In the genomic region with DNA sequence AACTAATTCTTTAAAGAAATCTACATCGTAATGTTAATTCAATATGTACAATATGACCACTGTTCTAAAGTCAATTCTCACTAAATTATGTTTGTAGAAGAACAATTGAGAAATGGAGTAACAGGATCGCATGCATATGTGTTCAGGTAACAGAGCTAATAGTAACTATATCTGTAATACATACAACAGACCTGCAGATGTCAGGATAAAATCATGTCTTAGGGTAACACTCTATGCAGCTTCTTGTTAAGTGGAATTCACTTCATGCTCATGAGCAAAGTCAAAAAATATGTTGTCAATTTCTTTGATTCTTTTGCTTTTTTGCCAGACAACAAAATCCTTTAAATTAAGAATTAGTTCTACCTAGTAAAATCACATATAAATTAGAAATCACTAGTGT, we compare ENCODE assay signal across 17 mouse cellular contexts.
A peak's percentile ranks its signal among the peaks of the same experiment; 100 is the strongest.
DNase-seq lines count a peak whose midpoint lies in the region; ATAC-seq and TF ChIP-seq lines count a peak whose summit lies in the region.
"Had no signal": no experiment of that assay in that cellular context is flagged by ENCODE, and none has a peak within 500 bp of the region (broad histone marks: within the 10 kb centered on the region; RNA-seq: fewer than 3 reads in every experiment).

No protein-coding gene starts in this region.

- no peaks in the 10 kb centered on the region for H3K9me3 ChIP-seq in hindbrain, postnatal 0 days (ENCODE audit: low read length)
- H3K9me3 ChIP-seq in hindbrain, embryonic 14.5 days (ENCODE audit: control insufficient read depth, low read length) = no peaks in the 10 kb centered on the region
- H3K9me3 ChIP-seq in midbrain, embryonic 12.5 days = no peaks in the 10 kb centered on the region
- no peaks in the 10 kb centered on the region for H3K9me3 ChIP-seq in midbrain, embryonic 13.5 days
- no peaks in the 10 kb centered on the region for H3K9me3 ChIP-seq in MEL (replicated peaks; ENCODE audit: insufficient read depth, low read length)
- H3K9me3 ChIP-seq in embryonic facial prominence, embryonic 14.5 days (ENCODE audit: control insufficient read depth, low read length) = no peaks in the 10 kb centered on the region

- peak; percentile 3 for DNase-seq in hindbrain, postnatal 0 days (ENCODE audit: low spot score)
- DNase-seq in hindbrain, embryonic 14.5 days (ENCODE audit: low spot score) = no peak
- peak; percentile 61 for DNase-seq in MEL (ENCODE audit: low read depth, low spot score)
- peak; percentile 5 for DNase-seq in embryonic facial prominence, embryonic 14.5 days (ENCODE audit: low spot score)
- no peak for DNase-seq in frontal cortex, postnatal 10 days (ENCODE audit: low spot score in 2 of 2)
- no peak for DNase-seq in heart, adult 2 months
- DNase-seq: adrenal gland, postnatal 25 days; cerebellum, adult 8-10 months; gastrocnemius, postnatal 14 days; heart, adult 18-20 months; kidney, adult 2 months; kidney, postnatal 4 days; lung, postnatal 10 days; thymus, postnatal 14 days had no signal

- TF ChIP-seq RAD21 in MEL (IDR thresholded peaks at IDR 0.05; ENCODE audit: low read depth, low read length) = peak; percentile 87

- H3K9ac ChIP-seq in hindbrain, postnatal 0 days (replicated peaks; ENCODE audit: low read length) = no peak overlapping the region
- no peak overlapping the region for H3K9ac ChIP-seq in hindbrain, embryonic 14.5 days
- no peak overlapping the region for H3K9ac ChIP-seq in midbrain, embryonic 12.5 days (replicated peaks)
- H3K9ac ChIP-seq in midbrain, embryonic 13.5 days (replicated peaks) = no peak overlapping the region
- no peak overlapping the region for H3K9ac ChIP-seq in MEL (ENCODE audit: control insufficient read depth, low read depth, low read length, poor library complexity, severe bottlenecking)
- no peak overlapping the region for H3K9ac ChIP-seq in embryonic facial prominence, embryonic 14.5 days (ENCODE audit: low read depth, low read length)
- H3K9ac ChIP-seq in heart, adult 2 months (ENCODE audit: low read depth, low read length) = no peak overlapping the region
- H3K9ac ChIP-seq: limb, embryonic 13.5 days had no signal

- H3K4me2 ChIP-seq in hindbrain, postnatal 0 days (ENCODE audit: low read depth, low read length) = no peak overlapping the region
- no peak overlapping the region for H3K4me2 ChIP-seq in hindbrain, embryonic 14.5 days (replicated peaks)
- no peak overlapping the region for H3K4me2 ChIP-seq in midbrain, embryonic 12.5 days (replicated peaks)
- no peak overlapping the region for H3K4me2 ChIP-seq in midbrain, embryonic 13.5 days (replicated peaks)
- no peak overlapping the region for H3K4me2 ChIP-seq in embryonic facial prominence, embryonic 14.5 days (ENCODE audit: low read depth, low read length)
- H3K4me2 ChIP-seq: limb, embryonic 13.5 days had no signal

- TF ChIP-seq CTCF in hindbrain, postnatal 0 days (IDR thresholded peaks at IDR 0.05; ENCODE audit: low read depth) = no peak
- TF ChIP-seq CTCF in MEL (IDR thresholded peaks at IDR 0.05 in 2 of 3, conservative IDR thresholded peaks at IDR 0.05 in 1 of 3; ENCODE audit: control insufficient read depth in 1 of 3, insufficient read depth in 1 of 3, low read depth in 2 of 3, low read length in 3 of 3, poor library complexity in 1 of 3, severe bottlenecking in 1 of 3) = peak in 2 of 3 experiments; percentile 22 to 58; a peak in 3 of 6 replicates
- TF ChIP-seq CTCF in heart, adult 2 months (IDR thresholded peaks at IDR 0.05) = no peak

- no peak for ATAC-seq in hindbrain, postnatal 0 days
- ATAC-seq in hindbrain, embryonic 14.5 days (ENCODE audit: low FRiP score) = no peak
- peak; percentile 49; the same call in 1 of the 2 replicates for ATAC-seq in midbrain, embryonic 12.5 days (ENCODE audit: low FRiP score, low read depth)
- ATAC-seq in midbrain, embryonic 13.5 days = no peak
- ATAC-seq in embryonic facial prominence, embryonic 14.5 days (ENCODE audit: low read depth) = no peak

- no peak for TF ChIP-seq POLR2A in MEL (IDR thresholded peaks at IDR 0.05; ENCODE audit: control insufficient read depth in 1 of 2, insufficient read depth in 1 of 2, low read depth in 1 of 2, low read length in 2 of 2, poor library complexity in 1 of 2)
- no peak for TF ChIP-seq POLR2A in heart, adult 2 months (IDR thresholded peaks at IDR 0.05; ENCODE audit: insufficient read depth, low read depth, low read length)

- intact Hi-C loops in heart, adult 2 months (cut with DNase I) = no loop called here

- 94% methylated on average over 2 of the region's 2 CpGs for WGBS in hindbrain, postnatal 0 days
- 92% methylated on average over 2 of the region's 2 CpGs for WGBS in hindbrain, embryonic 14.5 days
- WGBS in midbrain, embryonic 12.5 days = 85% methylated on average over 2 of the region's 2 CpGs
- WGBS in midbrain, embryonic 13.5 days = 89% methylated on average over 2 of the region's 2 CpGs
- WGBS in embryonic facial prominence, embryonic 14.5 days = 91% methylated on average over 2 of the region's 2 CpGs
- WGBS in heart, adult 2 months = 76% methylated on average over 2 of the region's 2 CpGs

- TF ChIP-seq EP300 in MEL (IDR thresholded peaks at IDR 0.05; ENCODE audit: low read depth in 1 of 2, low read length in 2 of 2) = no peak
- TF ChIP-seq EP300 in heart, adult 2 months (IDR thresholded peaks at IDR 0.05; ENCODE audit: insufficient read depth, low read depth, low read length) = no peak

- no peaks in the 10 kb centered on the region for H3K27me3 ChIP-seq in hindbrain, postnatal 0 days (ENCODE audit: insufficient read depth, low read length)
- no peaks in the 10 kb centered on the region for H3K27me3 ChIP-seq in hindbrain, embryonic 14.5 days (ENCODE audit: control insufficient read depth, insufficient read depth, low read length)
- H3K27me3 ChIP-seq in midbrain, embryonic 12.5 days = no peaks in the 10 kb centered on the region
- H3K27me3 ChIP-seq in midbrain, embryonic 13.5 days = no peaks in the 10 kb centered on the region
- no peaks in the 10 kb centered on the region for H3K27me3 ChIP-seq in MEL (ENCODE audit: control insufficient read depth in 1 of 2, insufficient read depth in 2 of 2, low read length in 2 of 2)
- no peaks in the 10 kb centered on the region for H3K27me3 ChIP-seq in embryonic facial prominence, embryonic 14.5 days (replicated peaks; ENCODE audit: control insufficient read depth, insufficient read depth, low read length)
- H3K27me3 ChIP-seq in heart, adult 2 months (ENCODE audit: control insufficient read depth, insufficient read depth, low read length) = no peaks in the 10 kb centered on the region
- H3K27me3 ChIP-seq: limb, embryonic 13.5 days had no signal

- H3K79me2 ChIP-seq in MEL (ENCODE audit: control insufficient read depth, insufficient read depth, low read length, poor library complexity) = no peaks in the 10 kb centered on the region
- H3K79me2 ChIP-seq in heart, adult 2 months (replicated peaks; ENCODE audit: control insufficient read depth, insufficient read depth, low read length) = no peaks in the 10 kb centered on the region

- no peak overlapping the region for H3K27ac ChIP-seq in hindbrain, postnatal 0 days
- no peak overlapping the region for H3K27ac ChIP-seq in hindbrain, embryonic 14.5 days
- no peak overlapping the region for H3K27ac ChIP-seq in midbrain, embryonic 12.5 days (replicated peaks)
- no peak overlapping the region for H3K27ac ChIP-seq in midbrain, embryonic 13.5 days
- no peak overlapping the region for H3K27ac ChIP-seq in MEL (ENCODE audit: control insufficient read depth, low read depth, low read length)
- H3K27ac ChIP-seq in embryonic facial prominence, embryonic 14.5 days (replicated peaks; ENCODE audit: low read depth, low read length) = no peak overlapping the region
- H3K27ac ChIP-seq in heart, adult 2 months = no peak overlapping the region
- H3K27ac ChIP-seq: limb, embryonic 13.5 days had no signal

- H3K4me1 ChIP-seq in hindbrain, postnatal 0 days (ENCODE audit: insufficient read depth, low read length) = no peaks in the 10 kb centered on the region
- H3K4me1 ChIP-seq in hindbrain, embryonic 14.5 days (replicated peaks; ENCODE audit: control insufficient read depth, insufficient read depth, low read length) = no peaks in the 10 kb centered on the region
- no peaks in the 10 kb centered on the region for H3K4me1 ChIP-seq in midbrain, embryonic 12.5 days
- no peaks in the 10 kb centered on the region for H3K4me1 ChIP-seq in midbrain, embryonic 13.5 days (replicated peaks)
- no peaks in the 10 kb centered on the region for H3K4me1 ChIP-seq in MEL (ENCODE audit: control insufficient read depth in 1 of 2, insufficient read depth in 2 of 2, low read length in 2 of 2)
- H3K4me1 ChIP-seq in embryonic facial prominence, embryonic 14.5 days (ENCODE audit: control insufficient read depth, insufficient read depth, low read length) = no peaks in the 10 kb centered on the region
- H3K4me1 ChIP-seq in heart, adult 2 months (ENCODE audit: control insufficient read depth, insufficient read depth, low read length) = no peaks in the 10 kb centered on the region
- H3K4me1 ChIP-seq: limb, embryonic 13.5 days had no signal

- no peak overlapping the region for H3K4me3 ChIP-seq in hindbrain, postnatal 0 days (ENCODE audit: low read length)
- no peak overlapping the region for H3K4me3 ChIP-seq in hindbrain, embryonic 14.5 days (replicated peaks; ENCODE audit: low read length)
- H3K4me3 ChIP-seq in midbrain, embryonic 12.5 days = no peak overlapping the region
- no peak overlapping the region for H3K4me3 ChIP-seq in midbrain, embryonic 13.5 days (replicated peaks)
- no peak overlapping the region for H3K4me3 ChIP-seq in MEL (ENCODE audit: control insufficient read depth in 1 of 2, insufficient read depth in 1 of 2, low read depth in 2 of 2, low read length in 2 of 2)
- no peak overlapping the region for H3K4me3 ChIP-seq in embryonic facial prominence, embryonic 14.5 days (ENCODE audit: low read depth, low read length)
- no peak overlapping the region for H3K4me3 ChIP-seq in heart, adult 2 months
- H3K4me3 ChIP-seq: limb, embryonic 13.5 days had no signal

- H3K36me3 ChIP-seq in hindbrain, postnatal 0 days (ENCODE audit: insufficient read depth, low read length) = no peaks in the 10 kb centered on the region
- no peaks in the 10 kb centered on the region for H3K36me3 ChIP-seq in hindbrain, embryonic 14.5 days (replicated peaks; ENCODE audit: control insufficient read depth, insufficient read depth)
- H3K36me3 ChIP-seq in midbrain, embryonic 12.5 days = no peaks in the 10 kb centered on the region
- H3K36me3 ChIP-seq in midbrain, embryonic 13.5 days = no peaks in the 10 kb centered on the region
- no peaks in the 10 kb centered on the region for H3K36me3 ChIP-seq in MEL (ENCODE audit: control insufficient read depth in 1 of 2, insufficient read depth in 2 of 2, low read length in 2 of 2)
- no peaks in the 10 kb centered on the region for H3K36me3 ChIP-seq in embryonic facial prominence, embryonic 14.5 days (ENCODE audit: control insufficient read depth, insufficient read depth, low read length)
- H3K36me3 ChIP-seq in heart, adult 2 months (ENCODE audit: control insufficient read depth, insufficient read depth, low read length) = no peaks in the 10 kb centered on the region
- H3K36me3 ChIP-seq: limb, embryonic 13.5 days had no signal

TF ChIP-seq in MEL, 35 proteins besides CTCF, POLR2A, EP300 and RAD21:
- TF ChIP-seq ZC3H11A (IDR thresholded peaks at IDR 0.05; ENCODE audit: low read depth, low read length) = peak; percentile 90
- no peak for TF ChIP-seq MAFK (IDR thresholded peaks at IDR 0.05; ENCODE audit: borderline replicate concordance, low read depth, low read length)
- TF ChIP-seq SMC3 (IDR thresholded peaks at IDR 0.05; ENCODE audit: low read depth, low read length) = peak; percentile 82

Comparison
In these comparisons a context has a peak if more than half of its experiments do, and no peak if none do; other contexts are left out.
1. DNase-seq: peak in hindbrain, postnatal 0 days (single experiment), MEL (single experiment) and embryonic facial prominence, embryonic 14.5 days (single experiment); none in hindbrain, embryonic 14.5 days (single experiment), frontal cortex, postnatal 10 days (0 of 2) and heart, adult 2 months (0 of 2).
2. CTCF ChIP-seq: peak in MEL (2 of 3); none in hindbrain, postnatal 0 days (single experiment) and heart, adult 2 months (single experiment).